Mouse (Mus musculus) thymus, postnatal 25 days (tissue): ENCODE measurements at regions not wholly inside any gene's neighbourhood (a gene's known extent, or its start where the extent isn't known, plus 50 kb on each side); places are given as distances from the start of the nearest gene placed in this dataset.

Experiments
- DNase-seq: peaks from one replicate; pipeline ENCODE4 v3.0.0; 2022

DNA sequence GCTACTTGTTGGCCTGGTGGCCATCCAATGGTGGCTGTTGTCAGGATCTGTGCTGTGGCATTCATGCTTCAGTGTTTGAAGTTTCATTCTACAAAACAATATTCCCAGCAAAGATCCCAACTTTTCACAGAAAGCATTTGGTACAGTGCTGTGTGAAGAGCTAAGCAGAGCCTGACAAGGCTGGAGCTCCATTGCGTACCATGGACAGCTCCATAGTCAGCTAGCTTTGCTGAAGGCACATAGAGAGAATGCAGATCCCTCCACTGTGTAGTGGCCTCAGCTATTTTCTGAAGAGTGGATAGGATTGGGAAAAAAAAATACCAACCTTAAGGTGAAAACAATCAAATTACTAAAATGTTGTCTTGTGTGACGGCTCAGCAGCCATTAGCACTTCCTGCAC, 50.5 kb upstream of the Zfp746 start:
- DNase-seq = peak; percentile 1
